Mouse (Mus musculus): Measurements from ENCODE around the gene Tbata. TPM values are rescaled to one million over a fixed set of nuclear protein-coding genes. Genes with fewer than 3 reads are reported as not detected.

Tbata gene
- total RNA-seq, 1 experiment: not detected

DNA sequence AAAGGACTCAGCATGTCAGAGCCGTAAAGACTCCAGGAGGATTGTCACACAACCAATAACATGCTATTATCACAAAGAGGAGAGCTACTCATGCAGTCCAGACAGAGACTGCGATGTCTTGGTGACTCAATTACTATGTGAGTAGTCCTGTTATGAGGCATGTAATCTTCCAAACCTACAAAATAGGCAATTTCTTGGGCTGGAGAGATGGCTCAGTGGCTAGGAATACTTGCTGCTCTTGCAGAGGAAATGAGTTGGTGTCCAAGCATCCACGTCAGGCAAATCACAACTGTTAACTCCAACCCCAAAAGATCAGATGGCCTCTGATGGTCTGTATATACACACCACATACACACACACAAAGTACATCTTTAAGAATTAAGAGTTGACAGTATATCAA lies 16.1 kb upstream of the Tbata start:
- in situ Hi-C loops (cut with MboI; ENCODE audit: low sequenced_read_pairs in 2 of 2, unreplicated experiment in 2 of 2): no loop called here

DNA sequence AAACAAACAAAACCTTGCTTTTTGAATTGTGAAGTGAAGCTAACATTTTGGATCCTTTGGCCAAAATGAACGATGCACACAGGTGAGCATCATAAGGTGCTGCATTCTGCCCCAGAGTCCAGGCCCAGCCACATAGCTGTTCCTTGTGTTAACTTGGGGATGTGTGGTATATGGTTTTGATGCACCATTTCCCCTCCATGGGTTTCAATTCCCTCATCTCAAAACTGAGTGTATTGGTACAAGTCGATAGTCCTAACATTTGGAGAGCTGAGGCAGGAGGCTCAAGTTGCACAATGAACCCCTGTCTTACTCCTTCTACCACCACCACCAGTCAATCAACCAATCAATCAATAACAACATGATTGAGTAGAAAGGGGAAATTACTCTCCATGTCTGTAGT lies 15.3 kb upstream of the Tbata start:
- in situ Hi-C loops (cut with MboI; ENCODE audit: low sequenced_read_pairs in 2 of 2, unreplicated experiment in 2 of 2): no loop called here

More for the DNA sequence above, 16.1 kb upstream of the Tbata start:
- Histone ChIP-seq H3K27ac (ENCODE audit: insufficient read depth, low read depth, low read length, poor library complexity, severe bottlenecking) (no peak overlapping the region), H3K4me1 (ENCODE audit: control insufficient read depth in 2 of 2, insufficient read depth in 2 of 2, low read length in 2 of 2, poor library complexity in 1 of 2) (no peaks in the 10 kb centered on the region), H3K36me3 (ENCODE audit: control insufficient read depth, insufficient read depth, low read length, poor library complexity, severe bottlenecking) (no peaks in the 10 kb centered on the region), H3K9me3 (ENCODE audit: control insufficient read depth, insufficient read depth, low read depth, low read length) (no peaks in the 10 kb centered on the region), H3K9ac (ENCODE audit: insufficient read depth, low read depth, low read length, poor library complexity, severe bottlenecking) (no peak overlapping the region), H3K4me3 (ENCODE audit: insufficient read depth in 1 of 2, low read depth in 1 of 2, low read length in 2 of 2, poor library complexity in 1 of 2, severe bottlenecking in 1 of 2) (no peak overlapping the region)
- TF ChIP-seq MAFK (IDR thresholded peaks at IDR 0.05; ENCODE audit: insufficient read depth, low read depth, low read length): no peak
- no peak for TF ChIP-seq ZNF384 (IDR thresholded peaks at IDR 0.05; ENCODE audit: low read depth, low read length)
- TF ChIP-seq CHD2 (IDR thresholded peaks at IDR 0.05; ENCODE audit: low read depth, low read length): no peak
- no peak for TF ChIP-seq ZC3H11A (IDR thresholded peaks at IDR 0.05; ENCODE audit: borderline replicate concordance, low read depth, low read length)
- TF ChIP-seq HCFC1 (IDR thresholded peaks at IDR 0.05; ENCODE audit: borderline replicate concordance, insufficient read depth, low read length): no peak
- DNase-seq (ENCODE audit: low read depth, low spot score): no peak

DNA sequence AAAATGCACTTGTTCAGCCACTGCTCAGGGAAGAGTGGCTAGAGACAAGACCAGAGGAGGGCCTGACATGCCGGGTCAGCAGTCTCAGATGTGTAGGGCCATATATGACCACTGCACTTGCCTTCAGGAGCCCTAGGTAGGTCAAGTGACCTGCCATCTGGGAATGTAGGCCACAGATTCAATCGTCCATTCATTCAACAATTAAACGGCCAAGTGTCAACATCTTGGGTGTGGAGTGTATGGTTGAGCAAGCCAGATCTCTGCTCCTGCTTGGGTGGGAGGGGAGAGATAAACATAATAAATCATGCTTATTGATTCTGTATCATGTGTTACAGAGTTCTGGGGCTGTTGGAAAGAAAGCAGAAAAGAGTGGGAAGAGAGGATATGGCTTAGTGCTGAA lies 13.2 kb upstream of the Tbata start:
- TF ChIP-seq ZNF384 (IDR thresholded peaks at IDR 0.05; ENCODE audit: low read depth, low read length) (no peak), HCFC1 (IDR thresholded peaks at IDR 0.05; ENCODE audit: borderline replicate concordance, insufficient read depth, low read length) (no peak), MAFK (IDR thresholded peaks at IDR 0.05; ENCODE audit: insufficient read depth, low read depth, low read length) (no peak), CHD2 (IDR thresholded peaks at IDR 0.05; ENCODE audit: low read depth, low read length) (no peak), ZC3H11A (IDR thresholded peaks at IDR 0.05; ENCODE audit: borderline replicate concordance, low read depth, low read length) (no peak)

More for the DNA sequence above, 15.3 kb upstream of the Tbata start:
- DNase-seq (ENCODE audit: low read depth, low spot score): no peak
- TF ChIP-seq CHD2 (IDR thresholded peaks at IDR 0.05; ENCODE audit: low read depth, low read length): no peak
- no peak for TF ChIP-seq MAFK (IDR thresholded peaks at IDR 0.05; ENCODE audit: insufficient read depth, low read depth, low read length)
- TF ChIP-seq ZC3H11A (IDR thresholded peaks at IDR 0.05; ENCODE audit: borderline replicate concordance, low read depth, low read length): no peak
- TF ChIP-seq HCFC1 (IDR thresholded peaks at IDR 0.05; ENCODE audit: borderline replicate concordance, insufficient read depth, low read length): no peak
- H3K27ac ChIP-seq (ENCODE audit: insufficient read depth, low read depth, low read length, poor library complexity, severe bottlenecking): no peak overlapping the region
- no peaks in the 10 kb centered on the region for H3K4me1 ChIP-seq (ENCODE audit: control insufficient read depth in 2 of 2, insufficient read depth in 2 of 2, low read length in 2 of 2, poor library complexity in 1 of 2)
- H3K4me3 ChIP-seq (ENCODE audit: insufficient read depth in 1 of 2, low read depth in 1 of 2, low read length in 2 of 2, poor library complexity in 1 of 2, severe bottlenecking in 1 of 2): no peak overlapping the region
- no peaks in the 10 kb centered on the region for H3K36me3 ChIP-seq (ENCODE audit: control insufficient read depth, insufficient read depth, low read length, poor library complexity, severe bottlenecking)
- H3K9ac ChIP-seq (ENCODE audit: insufficient read depth, low read depth, low read length, poor library complexity, severe bottlenecking): no peak overlapping the region
- no peaks in the 10 kb centered on the region for H3K9me3 ChIP-seq (ENCODE audit: control insufficient read depth, insufficient read depth, low read depth, low read length)

DNA sequence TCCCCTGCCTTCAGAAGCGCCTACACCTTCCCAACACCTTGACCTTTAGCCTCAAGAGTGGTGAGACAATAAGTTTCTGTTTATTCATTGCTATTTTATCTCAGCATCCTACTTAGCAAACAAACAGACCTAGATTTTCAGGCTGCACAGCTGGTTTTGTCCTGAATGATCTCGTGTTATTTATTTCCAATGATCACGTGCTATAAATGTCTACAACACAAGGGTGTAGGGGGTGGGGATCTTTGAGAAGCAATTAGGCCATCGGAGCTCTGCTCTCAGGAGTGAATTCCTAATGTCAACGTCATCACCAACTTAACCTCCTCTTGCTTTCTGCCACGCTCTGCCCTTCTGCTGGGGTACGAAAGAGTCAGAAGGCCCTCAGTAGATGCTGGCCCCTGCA lies 11.7 kb upstream of the Tbata start:
- H3K9ac ChIP-seq (ENCODE audit: insufficient read depth, low read depth, low read length, poor library complexity, severe bottlenecking): no peak overlapping the region
- no peak for DNase-seq (ENCODE audit: low read depth, low spot score)
- no peak for TF ChIP-seq ZC3H11A (IDR thresholded peaks at IDR 0.05; ENCODE audit: borderline replicate concordance, low read depth, low read length)
- TF ChIP-seq ZNF384 (IDR thresholded peaks at IDR 0.05; ENCODE audit: low read depth, low read length): no peak
- H3K4me3 ChIP-seq (ENCODE audit: insufficient read depth in 1 of 2, low read depth in 1 of 2, low read length in 2 of 2, poor library complexity in 1 of 2, severe bottlenecking in 1 of 2): no peak overlapping the region
- in situ Hi-C loops (cut with MboI; ENCODE audit: low sequenced_read_pairs in 2 of 2, unreplicated experiment in 2 of 2): no loop called here
- no peaks in the 10 kb centered on the region for H3K9me3 ChIP-seq (ENCODE audit: control insufficient read depth, insufficient read depth, low read depth, low read length)
- no peak overlapping the region for H3K27ac ChIP-seq (ENCODE audit: insufficient read depth, low read depth, low read length, poor library complexity, severe bottlenecking)
- no peaks in the 10 kb centered on the region for H3K36me3 ChIP-seq (ENCODE audit: control insufficient read depth, insufficient read depth, low read length, poor library complexity, severe bottlenecking)
- no peaks in the 10 kb centered on the region for H3K4me1 ChIP-seq (ENCODE audit: control insufficient read depth in 2 of 2, insufficient read depth in 2 of 2, low read length in 2 of 2, poor library complexity in 1 of 2)

More for the DNA sequence above, 13.2 kb upstream of the Tbata start:
- Histone ChIP-seq H3K9ac (ENCODE audit: insufficient read depth, low read depth, low read length, poor library complexity, severe bottlenecking) (no peak overlapping the region), H3K27ac (ENCODE audit: insufficient read depth, low read depth, low read length, poor library complexity, severe bottlenecking) (no peak overlapping the region), H3K36me3 (ENCODE audit: control insufficient read depth, insufficient read depth, low read length, poor library complexity, severe bottlenecking) (no peaks in the 10 kb centered on the region), H3K4me3 (ENCODE audit: insufficient read depth in 1 of 2, low read depth in 1 of 2, low read length in 2 of 2, poor library complexity in 1 of 2, severe bottlenecking in 1 of 2) (no peak overlapping the region), H3K9me3 (ENCODE audit: control insufficient read depth, insufficient read depth, low read depth, low read length) (no peaks in the 10 kb centered on the region), H3K4me1 (ENCODE audit: control insufficient read depth in 2 of 2, insufficient read depth in 2 of 2, low read length in 2 of 2, poor library complexity in 1 of 2) (no peaks in the 10 kb centered on the region)
- in situ Hi-C loops (cut with MboI; ENCODE audit: low sequenced_read_pairs in 2 of 2, unreplicated experiment in 2 of 2): no loop called here
- DNase-seq (ENCODE audit: low read depth, low spot score): no peak

DNA sequence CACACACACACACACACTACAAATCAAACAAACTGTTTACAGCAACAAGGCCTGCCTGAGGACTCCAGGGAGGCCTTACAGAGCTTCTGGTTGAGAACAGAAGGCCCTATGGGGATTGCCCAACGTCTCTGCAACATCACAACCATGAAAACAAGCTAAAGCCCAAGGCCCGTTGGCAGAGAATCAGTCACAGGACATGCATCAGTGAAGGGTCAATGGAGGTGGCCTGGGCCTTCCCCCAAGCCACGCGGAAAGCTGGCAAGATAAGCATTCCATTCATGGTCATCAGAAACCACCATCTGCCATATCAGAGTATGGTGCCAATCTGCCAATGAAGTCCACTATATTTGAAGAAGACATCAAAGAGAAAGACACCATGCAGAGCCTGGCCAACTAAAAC lies 11.1 kb upstream of the Tbata start:
- no peak for TF ChIP-seq ZC3H11A (IDR thresholded peaks at IDR 0.05; ENCODE audit: borderline replicate concordance, low read depth, low read length)
- no peak for TF ChIP-seq CHD2 (IDR thresholded peaks at IDR 0.05; ENCODE audit: low read depth, low read length)
- TF ChIP-seq ZNF384 (IDR thresholded peaks at IDR 0.05; ENCODE audit: low read depth, low read length): no peak
- TF ChIP-seq MAFK (IDR thresholded peaks at IDR 0.05; ENCODE audit: insufficient read depth, low read depth, low read length): no peak
- TF ChIP-seq HCFC1 (IDR thresholded peaks at IDR 0.05; ENCODE audit: borderline replicate concordance, insufficient read depth, low read length): no peak
- Histone ChIP-seq H3K9me3 (ENCODE audit: control insufficient read depth, insufficient read depth, low read depth, low read length) (no peaks in the 10 kb centered on the region), H3K9ac (ENCODE audit: insufficient read depth, low read depth, low read length, poor library complexity, severe bottlenecking) (no peak overlapping the region), H3K36me3 (ENCODE audit: control insufficient read depth, insufficient read depth, low read length, poor library complexity, severe bottlenecking) (no peaks in the 10 kb centered on the region), H3K4me1 (ENCODE audit: control insufficient read depth in 2 of 2, insufficient read depth in 2 of 2, low read length in 2 of 2, poor library complexity in 1 of 2) (no peaks in the 10 kb centered on the region), H3K27ac (ENCODE audit: insufficient read depth, low read depth, low read length, poor library complexity, severe bottlenecking) (no peak overlapping the region), H3K4me3 (ENCODE audit: insufficient read depth in 1 of 2, low read depth in 1 of 2, low read length in 2 of 2, poor library complexity in 1 of 2, severe bottlenecking in 1 of 2) (no peak overlapping the region)
- DNase-seq (ENCODE audit: low read depth, low spot score): no peak
- in situ Hi-C loops (cut with MboI; ENCODE audit: low sequenced_read_pairs in 2 of 2, unreplicated experiment in 2 of 2): no loop called here
